Mouse (Mus musculus): ENCODE results near the gene Man2a2.

- TF ChIP-seq CTCF (IDR thresholded peaks at IDR 0.05; ENCODE audit: control insufficient read depth, insufficient read depth, low read length): no peak
- TF ChIP-seq POLR2A (IDR thresholded peaks at IDR 0.05; ENCODE audit: borderline replicate concordance, control insufficient read depth, low read depth, low read length): no peak
Measured at GRCm38 (mm10) chr7:80347670-80348586, 23.2 kb downstream of the Man2a2 start.
